Mouse (Mus musculus) midbrain, embryonic 12.5 days (tissue): Measurements from ENCODE around the gene St3gal4. TPM values are rescaled to one million over a fixed set of nuclear protein-coding genes. Genes with fewer than 3 reads are reported as not detected.

Source experiments
- ATAC-seq: fragments of 200-750 bp; cut with Nextera tagmentation; 2 replicates; pipeline ENCODE4 v1.8.0; 2017; ENCODE audit warnings: low read depth, moderate TSS enrichment, moderate library complexity; ENCODE audit not compliant: low FRiP score
- H3K27ac ChIP-seq: fragments of 300-500 bp; sonication (generic); replicated peaks from 2 replicates; pipeline ENCODE4 v1.5.1; 2016; ENCODE audit warnings: mild to moderate bottlenecking
- H3K27me3 ChIP-seq: fragments of 300-500 bp; sonication (generic); 2 replicates; pipeline ENCODE4 v1.6.1; 2016; ENCODE audit warnings: mild to moderate bottlenecking
- H3K36me3 ChIP-seq: fragments of 300-500 bp; sonication (generic); 2 replicates; pipeline ENCODE4 v1.6.1; 2016
- H3K4me1 ChIP-seq: fragments of 300-500 bp; sonication (generic); 2 replicates; pipeline ENCODE4 v1.6.1; 2016
- H3K4me2 ChIP-seq: fragments of 300-500 bp; sonication (generic); replicated peaks from 2 replicates; pipeline ENCODE4 v1.6.1; 2016; ENCODE audit warnings: mild to moderate bottlenecking, moderate library complexity
- H3K4me3 ChIP-seq: fragments of 300-500 bp; sonication (generic); 2 replicates; pipeline ENCODE4 v1.5.1; 2016; ENCODE audit warnings: mild to moderate bottlenecking
- H3K9ac ChIP-seq: fragments of 300-500 bp; sonication (generic); replicated peaks from 2 replicates; pipeline ENCODE4 v1.6.1; 2016; ENCODE audit warnings: mild to moderate bottlenecking, moderate library complexity
- H3K9me3 ChIP-seq: fragments of 300-500 bp; sonication (generic); 2 replicates; pipeline ENCODE4 v1.6.1; 2016; ENCODE audit warnings: mild to moderate bottlenecking
- WGBS: fragments of 180-500 bp; shearing (Covaris S2); methylation state at CpG from one replicate; pipeline ENCODE4 v1.1.7; 2016; 5-methylcytosine and 5-hydroxymethylcytosine counted together
- polyA plus RNA-seq: library from polyadenylated mRNA; unstranded; fragments of >200 nt; fragmentation: Nextera tagmentation; extraction: Ambion mirVana; gene quantifications from 2 replicates; pipeline ENCODE4 v1.2.1, GENCODE M21; 2016

Gene St3gal4
- polyA plus RNA-seq, 1 experiment from 2014 or later, result 11.4 TPM

GRCm38 (mm10) chr9:35016762-35017161, 102.3 kb downstream of the St3gal4 start:
- H3K27me3 ChIP-seq, result peaks cover 9% of the 10 kb centered on the region; the same call in 1 of the 2 replicates
- no peak overlapping the region for H3K27ac ChIP-seq
- no peak overlapping the region for H3K4me2 ChIP-seq
- H3K9me3 ChIP-seq, result no peaks in the 10 kb centered on the region
- ATAC-seq, result no peak; the same call in 1 of the 2 replicates
- no peak overlapping the region for H3K9ac ChIP-seq
- no peaks in the 10 kb centered on the region for H3K36me3 ChIP-seq
- H3K4me1 ChIP-seq, result peaks cover 13% of the 10 kb centered on the region
- WGBS, result 47% methylated on average over 4 of the region's 4 CpGs
- H3K4me3 ChIP-seq, result no peak overlapping the region

- no peaks in the 10 kb centered on the region for H3K9me3 ChIP-seq
- no peak overlapping the region for H3K27ac ChIP-seq
- H3K4me1 ChIP-seq, result no peaks in the 10 kb centered on the region
- no peak overlapping the region for H3K4me2 ChIP-seq
- H3K9ac ChIP-seq, result no peak overlapping the region
- 88% methylated on average over 14 of the region's 14 CpGs for WGBS
- no peak overlapping the region for H3K4me3 ChIP-seq
- no peak for ATAC-seq
- no peaks in the 10 kb centered on the region for H3K27me3 ChIP-seq
- no peaks in the 10 kb centered on the region for H3K36me3 ChIP-seq
Observed at GRCm38 (mm10) chr9:35007697-35008341, 111.2 kb downstream of the St3gal4 start.

- Histone ChIP-seq H3K27ac (no peak overlapping the region), H3K9ac (no peak overlapping the region), H3K36me3 (no peaks in the 10 kb centered on the region), H3K4me3 (no peak overlapping the region), H3K4me2 (no peak overlapping the region), H3K4me1 (no peaks in the 10 kb centered on the region), H3K9me3 (no peaks in the 10 kb centered on the region), H3K27me3 (no peaks in the 10 kb centered on the region)
- no peak for ATAC-seq
- WGBS, result 92% methylated on average over 4 of the region's 4 CpGs
Observed at GRCm38 (mm10) chr9:35004113-35004512, 115.0 kb downstream of the St3gal4 start.

- Histone ChIP-seq H3K9me3 (no peaks in the 10 kb centered on the region), H3K27me3 (no peaks in the 10 kb centered on the region), H3K4me3 (no peak overlapping the region), H3K4me1 (peaks cover 18% of the 10 kb centered on the region), H3K9ac (no peak overlapping the region), H3K27ac (no peak overlapping the region), H3K4me2 (no peak overlapping the region), H3K36me3 (no peaks in the 10 kb centered on the region)
- no peak for ATAC-seq
- WGBS, result 58% methylated on average over 9 of the region's 9 CpGs
Observed at GRCm38 (mm10) chr9:34997880-34998865, 120.9 kb downstream of the St3gal4 start.

Other genes with a start within 250 kb of the St3gal4 start
- gene Dcps, start 56.8 kb upstream of the St3gal4 start, polyA plus RNA-seq, result 85.1 and 87.2 TPM in 2 replicates
- gene Srpr, start 80.9 kb upstream of the St3gal4 start, polyA plus RNA-seq, result 86.4 and 91.2 TPM in 2 replicates
- 11.2 and 12.4 TPM in 2 replicates for gene Tirap, start 81.0 kb upstream of the St3gal4 start, polyA plus RNA-seq
- 48.5 and 52.6 TPM in 2 replicates for gene Foxred1, start 91.8 kb upstream of the St3gal4 start, polyA plus RNA-seq
- gene Fam118b, start 148.5 kb upstream of the St3gal4 start, polyA plus RNA-seq, result 69.3 and 70.1 TPM in 2 replicates
- 26.0 and 26.9 TPM in 2 replicates for gene Rpusd4, start 148.6 kb upstream of the St3gal4 start, polyA plus RNA-seq